Mouse (Mus musculus): Measurements from ENCODE around the gene Med13l. TPM values are rescaled to one million over a fixed set of nuclear protein-coding genes. Genes with fewer than 3 reads are reported as not detected.
A peak's percentile ranks its signal among the peaks of the same experiment; 100 is the strongest.

Gene Med13l
- total RNA-seq (2014; rRNA removed) (27.1 and 28.9 TPM in 2 replicates), polyA plus RNA-seq (2015; fragmentation: Nextera tagmentation; extraction: Ambion mirVana) (9.8 and 11.3 TPM in 2 replicates)

GRCm38 (mm10) chr5:118560385-118561085 lies at the start of gene Med13l:
Med13l (plus strand) TSS chr5:118560679.
- H3K27ac ChIP-seq, result peak within 1 kb of the TSS; percentile 98
- H3K4me3 ChIP-seq (ENCODE audit: low read length), result peak within 1 kb of the TSS; percentile 71
- ATAC-seq (peak; percentile 63), DNase-seq (ENCODE audit: low spot score) (peak; percentile 72)
- no peaks in the 10 kb centered on the region for H3K27me3 ChIP-seq (ENCODE audit: insufficient read depth, low read length)
- 3% methylated on average over 36 of the region's 120 CpGs for WGBS
- H3K9me3 ChIP-seq (ENCODE audit: low read length), result no peaks in the 10 kb centered on the region
- H3K4me2 ChIP-seq (ENCODE audit: low read depth, low read length), result peak within 1 kb of the TSS; percentile 89
- H3K9ac ChIP-seq (replicated peaks; ENCODE audit: low read length), result peak within 1 kb of the TSS; percentile 91
- peaks cover 14% of the 10 kb centered on the region for H3K4me1 ChIP-seq (ENCODE audit: insufficient read depth, low read length)
- H3K36me3 ChIP-seq (ENCODE audit: insufficient read depth, low read length), result no peaks in the 10 kb centered on the region
- TF ChIP-seq CTCF (IDR thresholded peaks at IDR 0.05; ENCODE audit: low read depth), result no peak

DNA sequence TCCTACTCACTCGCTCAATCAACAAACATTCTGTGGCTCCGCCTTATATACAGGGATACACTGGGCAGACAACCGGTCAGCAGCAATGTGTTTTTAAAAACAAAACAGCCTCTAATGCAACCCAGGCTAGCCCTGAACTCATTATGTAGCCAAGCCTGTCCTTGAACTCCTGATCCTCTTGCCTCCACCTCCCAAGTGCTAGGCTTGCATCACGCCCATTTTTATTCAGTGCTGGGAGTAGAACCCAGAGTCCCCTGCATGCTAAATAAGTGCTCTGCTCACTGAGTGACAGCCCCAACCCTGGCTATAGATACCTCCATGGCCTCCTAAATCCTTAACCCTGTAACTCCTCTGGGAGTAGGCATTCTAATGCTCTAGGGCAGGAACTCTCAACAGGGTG lies 49.5 kb upstream of the Med13l start:
- no peak overlapping the region for H3K9ac ChIP-seq (replicated peaks; ENCODE audit: low read length)
- no peaks in the 10 kb centered on the region for H3K9me3 ChIP-seq (ENCODE audit: low read length)
- H3K4me1 ChIP-seq (ENCODE audit: insufficient read depth, low read length), result no peaks in the 10 kb centered on the region; the same call in 1 of the 2 replicates
- no peak overlapping the region for H3K4me2 ChIP-seq (ENCODE audit: low read depth, low read length)
- no peak for TF ChIP-seq CTCF (IDR thresholded peaks at IDR 0.05; ENCODE audit: low read depth)
- H3K36me3 ChIP-seq (ENCODE audit: insufficient read depth, low read length), result no peaks in the 10 kb centered on the region
- no peak for DNase-seq (ENCODE audit: low spot score)
- WGBS, result 88% methylated on average over 4 of the region's 4 CpGs
- 0 out of 2 replicates have a peak, but pooled peaks cover 4% of the 10 kb centered on the region for H3K27me3 ChIP-seq (ENCODE audit: insufficient read depth, low read length)
- ATAC-seq, result no peak
- H3K4me3 ChIP-seq (ENCODE audit: low read length), result no peak overlapping the region
- H3K27ac ChIP-seq, result no peak overlapping the region

- ATAC-seq (no peak), DNase-seq (ENCODE audit: low spot score) (no peak)
- H3K27me3 ChIP-seq (ENCODE audit: insufficient read depth, low read length), result peaks cover 4% of the 10 kb centered on the region; the same call in 1 of the 2 replicates
- H3K4me1 ChIP-seq (ENCODE audit: insufficient read depth, low read length), result no peaks in the 10 kb centered on the region; the same call in 1 of the 2 replicates
- H3K4me2 ChIP-seq (ENCODE audit: low read depth, low read length), result no peak overlapping the region
- no peak overlapping the region for H3K9ac ChIP-seq (replicated peaks; ENCODE audit: low read length)
- 57% methylated on average over 1 of the region's 1 CpGs for whole genome bisulfite sequencing
- H3K27ac ChIP-seq, result no peak overlapping the region
- H3K4me3 ChIP-seq (ENCODE audit: low read length), result no peak overlapping the region
- TF ChIP-seq CTCF (IDR thresholded peaks at IDR 0.05; ENCODE audit: low read depth), result no peak
- no peaks in the 10 kb centered on the region for H3K36me3 ChIP-seq (ENCODE audit: insufficient read depth, low read length)
- H3K9me3 ChIP-seq (ENCODE audit: low read length), result no peaks in the 10 kb centered on the region
These were observed 47.5 kb upstream of the Med13l start for GRCm38 (mm10) chr5:118513005-118513404.

DNA sequence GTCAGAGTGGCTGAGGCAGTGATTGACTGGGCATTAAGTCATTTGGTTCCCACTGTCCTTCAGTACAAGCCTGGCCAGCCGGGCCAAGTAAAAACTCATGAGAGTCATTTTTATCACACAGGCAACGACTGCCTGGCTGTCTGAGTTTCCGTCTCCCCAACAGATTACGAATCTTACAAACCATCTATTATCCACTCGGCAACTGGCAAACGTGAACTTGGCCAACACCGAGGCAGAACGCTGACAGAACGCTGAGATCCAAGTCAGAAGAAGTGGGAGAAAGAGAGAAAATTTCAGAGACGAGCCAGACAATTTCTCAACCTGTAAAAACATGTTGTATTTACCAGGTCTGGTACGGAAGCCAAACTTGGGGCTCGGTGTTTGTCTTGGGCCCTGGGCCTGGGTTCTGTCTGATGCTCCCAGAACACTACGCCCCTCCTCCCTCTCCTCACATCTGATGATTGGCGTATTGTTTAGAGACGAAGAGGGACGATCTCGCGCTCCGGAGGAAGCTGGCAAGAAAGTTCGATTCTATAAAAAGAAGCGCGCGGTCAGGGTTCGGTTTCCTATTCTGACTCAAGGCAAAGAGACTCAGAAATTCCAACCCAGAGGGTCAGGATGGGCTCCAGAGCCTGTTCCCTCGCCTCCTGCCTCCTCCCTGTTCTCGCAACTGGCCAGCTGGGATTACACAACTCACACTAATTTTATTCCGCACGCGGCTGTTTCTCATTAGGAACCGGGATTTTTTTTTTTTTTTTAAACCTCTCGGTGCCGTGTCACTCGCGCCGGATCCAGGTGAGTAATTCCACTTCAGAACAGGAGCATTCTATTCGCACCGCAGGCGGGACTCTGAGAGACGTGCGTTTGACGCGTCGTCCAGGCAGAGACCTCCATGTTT lies 46.6 kb upstream of the Med13l start:
- peaks cover 4% of the 10 kb centered on the region; the same call in 1 of the 2 replicates for H3K27me3 ChIP-seq (ENCODE audit: insufficient read depth, low read length)
- DNase-seq (ENCODE audit: low spot score) (peak; percentile 46), ATAC-seq (no peak)
- H3K9ac ChIP-seq (replicated peaks; ENCODE audit: low read length), result no peak overlapping the region; the same call in 1 of the 2 replicates
- no peaks in the 10 kb centered on the region for H3K9me3 ChIP-seq (ENCODE audit: low read length)
- no peaks in the 10 kb centered on the region; the same call in 1 of the 2 replicates for H3K4me1 ChIP-seq (ENCODE audit: insufficient read depth, low read length)
- no peak for TF ChIP-seq CTCF (IDR thresholded peaks at IDR 0.05; ENCODE audit: low read depth)
- peak overlapping the region; percentile 54 for H3K4me2 ChIP-seq (ENCODE audit: low read depth, low read length)
- no peak overlapping the region for H3K27ac ChIP-seq
- H3K36me3 ChIP-seq (ENCODE audit: insufficient read depth, low read length), result no peaks in the 10 kb centered on the region
- WGBS, result 1% methylated on average over 43 of the region's 43 CpGs
- peak overlapping the region; percentile 21 for H3K4me3 ChIP-seq (ENCODE audit: low read length)

- 19% methylated on average over 9 of the region's 9 CpGs for WGBS
These were observed 46.0 kb upstream of the Med13l start for GRCm38 (mm10) chr5:118514527-118514831.

DNA sequence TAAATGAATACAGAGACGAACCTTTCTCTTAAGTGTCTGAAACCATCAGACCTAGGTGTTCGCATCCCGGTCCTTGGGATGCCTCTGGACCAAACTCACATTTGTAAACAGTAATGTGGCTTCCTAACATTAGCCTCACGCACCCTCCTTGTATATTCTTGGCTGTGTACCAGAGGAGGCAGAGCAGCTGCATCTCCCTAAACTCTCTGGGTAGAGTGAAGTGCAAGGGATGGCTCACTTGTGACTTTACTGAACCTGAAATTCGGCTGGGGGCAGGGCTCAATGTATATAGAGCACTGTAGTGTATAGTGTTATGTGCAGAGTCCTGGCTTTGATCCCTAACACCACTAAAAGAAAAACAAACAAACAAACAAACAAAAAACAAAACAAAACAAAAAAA lies 45.6 kb upstream of the Med13l start:
- Histone ChIP-seq H3K4me2 (ENCODE audit: low read depth, low read length) (peak overlapping the region; percentile 54; the same call in 1 of the 2 replicates), H3K4me3 (ENCODE audit: low read length) (no peak overlapping the region), H3K4me1 (ENCODE audit: insufficient read depth, low read length) (no peaks in the 10 kb centered on the region; the same call in 1 of the 2 replicates), H3K9ac (replicated peaks; ENCODE audit: low read length) (no peak overlapping the region), H3K27ac (no peak overlapping the region), H3K9me3 (ENCODE audit: low read length) (no peaks in the 10 kb centered on the region), H3K27me3 (ENCODE audit: insufficient read depth, low read length) (peaks cover 4% of the 10 kb centered on the region; the same call in 1 of the 2 replicates), H3K36me3 (ENCODE audit: insufficient read depth, low read length) (no peaks in the 10 kb centered on the region)
- 40% methylated on average over 5 of the region's 5 CpGs for WGBS
- DNase-seq (ENCODE audit: low spot score) (no peak), ATAC-seq (no peak)
- TF ChIP-seq CTCF (IDR thresholded peaks at IDR 0.05; ENCODE audit: low read depth), result no peak

More at GRCm38 (mm10) chr5:118514527-118514831, 46.0 kb upstream of the Med13l start:
- H3K4me1 ChIP-seq (ENCODE audit: insufficient read depth, low read length), result no peaks in the 10 kb centered on the region; the same call in 1 of the 2 replicates
- H3K9me3 ChIP-seq (ENCODE audit: low read length), result no peaks in the 10 kb centered on the region
- no peak for TF ChIP-seq CTCF (IDR thresholded peaks at IDR 0.05; ENCODE audit: low read depth)
- H3K36me3 ChIP-seq (ENCODE audit: insufficient read depth, low read length), result no peaks in the 10 kb centered on the region
- H3K9ac ChIP-seq (replicated peaks; ENCODE audit: low read length), result no peak overlapping the region; the same call in 1 of the 2 replicates
- peak overlapping the region; percentile 21 for H3K4me3 ChIP-seq (ENCODE audit: low read length)
- ATAC-seq (no peak), DNase-seq (ENCODE audit: low spot score) (no peak)
- no peak overlapping the region for H3K27ac ChIP-seq
- H3K27me3 ChIP-seq (ENCODE audit: insufficient read depth, low read length), result peaks cover 4% of the 10 kb centered on the region; the same call in 1 of the 2 replicates
- H3K4me2 ChIP-seq (ENCODE audit: low read depth, low read length), result peak overlapping the region; percentile 54
